Mouse (Mus musculus) CD4-positive helper T cell, adult 2 months (primary cell): ENCODE results near the gene Ccdc184.

ENCODE experiments used
- DNase-seq: peaks from one replicate; pipeline ENCODE4 v3.0.0-alpha.2; 2012; ENCODE audit warnings: low read depth, missing footprints, low spot score

Ccdc184 gene

DNA sequence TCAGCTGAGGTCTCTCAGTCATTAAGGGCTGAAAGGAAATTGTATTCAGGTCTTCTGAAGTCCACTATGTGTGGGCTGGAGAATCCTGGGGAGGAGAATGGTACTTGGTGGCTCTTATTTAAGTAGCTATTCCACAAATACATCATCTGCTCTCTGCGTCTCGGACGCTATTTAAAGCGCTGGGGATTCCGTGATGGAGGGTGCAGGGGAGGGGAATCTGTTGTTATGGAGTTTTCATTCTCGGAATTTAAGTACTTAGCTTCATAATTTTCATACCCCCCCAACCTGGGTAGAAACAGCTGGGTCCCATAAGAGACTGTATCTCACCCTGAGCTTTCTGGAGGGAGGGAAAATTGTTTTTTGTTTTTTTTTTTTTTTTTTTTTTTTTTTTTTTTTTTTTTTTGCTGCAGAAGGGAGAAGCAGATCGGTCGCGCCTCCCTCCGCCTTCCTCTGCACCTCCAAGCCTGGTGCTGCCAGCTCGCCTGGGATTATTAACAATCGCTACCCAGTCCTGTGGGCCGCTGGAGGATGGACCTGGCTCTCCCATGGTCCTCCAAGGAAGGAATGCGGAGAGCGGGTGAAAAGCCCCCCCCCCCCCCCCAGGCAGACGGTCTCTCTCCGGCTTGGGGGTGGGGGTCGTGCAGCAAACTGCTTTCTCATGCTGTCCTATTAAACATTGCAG lies at the start of gene Ccdc184:
Ccdc184 (plus strand) TSS at position 196 of the 682 bp plus-strand sequence.
- DNase-seq = peak; percentile 16

DNA sequence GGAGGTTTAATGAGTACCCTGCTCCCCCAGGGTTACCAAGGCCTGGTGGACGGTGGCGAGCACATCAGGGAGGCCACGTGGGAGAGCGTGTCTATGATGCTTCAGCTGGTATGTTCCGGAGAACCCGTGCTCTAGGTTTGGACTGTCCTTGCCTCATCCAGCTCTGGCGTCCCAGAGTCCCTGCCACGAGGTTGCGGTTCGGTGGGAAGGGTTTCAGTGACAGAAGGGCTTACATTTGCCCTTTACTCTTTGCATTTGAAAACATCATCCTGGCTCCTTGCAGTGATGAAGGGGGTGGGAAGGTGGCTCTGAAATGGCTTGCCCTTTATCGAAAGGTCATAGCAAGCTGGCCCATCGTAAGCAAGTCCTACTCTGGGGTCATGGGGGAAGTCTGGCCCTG lies 47.6 kb upstream of the Ccdc184 start:
- DNase-seq = no peak

DNA sequence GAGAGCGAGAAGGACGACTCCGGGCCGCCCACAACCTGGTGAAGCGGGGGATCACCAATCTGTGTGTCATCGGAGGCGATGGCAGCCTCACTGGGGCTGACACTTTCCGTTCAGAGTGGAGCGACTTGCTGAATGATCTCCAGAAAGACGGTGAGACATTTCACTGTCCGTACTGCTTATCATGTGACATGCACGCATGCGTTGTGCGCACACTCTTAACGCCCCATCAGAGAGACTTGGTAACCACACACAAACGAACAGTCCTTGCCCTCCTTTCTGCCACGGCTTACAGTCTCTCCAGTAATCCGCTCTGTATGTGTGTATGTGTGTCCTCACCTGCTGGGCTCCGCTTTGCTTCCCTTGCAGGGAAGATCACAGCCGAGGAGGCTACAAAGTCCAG lies 46.1 kb upstream of the Ccdc184 start:
- no peak for DNase-seq

DNA sequence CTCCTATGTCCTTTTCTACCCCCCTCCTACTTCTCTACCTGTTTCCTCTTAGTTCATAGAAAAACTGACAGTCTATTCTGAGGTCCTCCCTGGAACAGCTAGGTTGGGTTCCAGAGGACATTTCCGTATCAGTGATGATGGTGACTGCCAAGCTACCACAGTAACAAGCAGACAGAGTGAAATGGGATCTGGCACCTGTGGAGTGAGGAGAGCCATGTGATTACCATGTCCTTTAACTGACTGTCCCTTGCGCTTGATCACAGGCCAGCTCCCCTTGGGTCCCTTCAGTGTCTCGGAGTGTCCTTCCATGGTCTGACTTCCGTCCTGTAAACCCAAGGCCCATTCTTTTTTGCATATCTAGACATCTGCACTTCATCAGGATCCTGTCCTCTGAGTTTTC lies 36.0 kb upstream of the Ccdc184 start:
- no peak for DNase-seq

DNA sequence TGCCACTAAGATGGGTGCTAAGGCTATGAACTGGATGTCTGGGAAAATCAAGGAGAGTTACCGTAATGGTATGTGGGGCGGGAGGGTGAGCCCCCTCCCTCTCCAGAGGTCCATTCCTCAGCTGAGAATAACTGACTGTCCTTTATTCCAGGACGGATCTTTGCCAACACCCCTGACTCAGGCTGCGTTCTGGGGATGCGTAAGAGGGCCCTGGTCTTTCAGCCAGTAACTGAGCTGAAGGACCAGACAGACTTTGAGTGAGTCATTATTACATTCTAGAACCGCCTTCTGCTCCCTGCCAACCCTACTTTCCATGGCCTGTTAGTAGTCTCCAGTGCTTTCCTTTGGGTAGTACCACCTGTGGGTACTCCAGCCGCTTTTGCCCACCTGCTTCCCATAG lies 35.5 kb upstream of the Ccdc184 start:
- DNase-seq = no peak

DNA sequence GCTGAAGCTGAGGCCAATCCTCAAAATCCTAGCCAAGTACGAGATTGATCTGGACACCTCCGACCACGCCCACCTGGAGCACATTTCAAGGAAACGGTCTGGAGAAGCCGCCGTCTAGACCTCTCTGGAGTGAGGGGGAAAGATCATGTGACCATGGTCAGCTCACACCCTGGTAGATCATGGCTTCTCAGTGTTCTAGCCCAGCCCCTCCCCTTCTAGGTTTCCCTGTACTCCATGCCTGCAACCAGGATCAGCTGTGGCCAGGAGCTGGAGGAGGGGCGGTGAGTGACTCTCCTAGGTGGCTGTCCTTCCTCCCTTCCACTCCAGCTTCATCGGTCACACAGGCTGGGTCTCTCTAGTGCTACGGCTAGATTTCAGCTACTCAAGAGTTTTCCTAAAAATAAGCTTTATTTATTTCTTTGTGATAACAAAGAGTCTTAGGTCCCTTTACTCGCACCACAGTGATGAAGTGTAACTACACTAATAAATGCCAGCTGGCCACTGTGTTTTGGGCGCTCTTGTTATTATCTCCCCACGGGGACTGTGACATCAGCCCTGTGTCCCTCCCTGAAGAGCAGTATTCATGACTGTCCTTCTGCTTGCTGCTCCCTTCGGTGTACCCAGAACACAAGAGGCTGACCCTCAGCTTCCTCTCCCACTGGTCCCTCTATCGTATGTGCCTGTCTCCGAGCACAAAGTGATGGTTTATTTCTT lies 34.9 kb upstream of the Ccdc184 start:
- no peak for DNase-seq

DNA sequence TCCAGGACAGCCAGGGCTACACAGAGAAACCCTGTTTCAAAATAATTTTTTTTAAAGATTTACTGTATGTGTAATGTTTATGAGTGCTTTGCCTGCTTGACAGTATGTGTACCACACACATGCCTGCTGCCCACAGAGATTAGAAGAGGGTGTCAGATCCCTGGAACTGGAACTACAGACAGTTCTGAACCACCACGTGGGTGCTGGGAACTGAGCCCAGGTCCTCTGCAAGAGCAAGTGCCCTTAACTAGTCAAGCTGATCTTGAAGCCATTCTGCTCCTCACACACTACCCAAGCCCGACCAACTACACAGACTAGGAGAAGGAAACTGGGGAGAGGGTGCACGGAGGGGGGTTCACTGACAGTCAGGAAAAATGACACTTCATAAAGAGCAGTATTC lies 33.5 kb upstream of the Ccdc184 start:
- no peak for DNase-seq

DNA sequence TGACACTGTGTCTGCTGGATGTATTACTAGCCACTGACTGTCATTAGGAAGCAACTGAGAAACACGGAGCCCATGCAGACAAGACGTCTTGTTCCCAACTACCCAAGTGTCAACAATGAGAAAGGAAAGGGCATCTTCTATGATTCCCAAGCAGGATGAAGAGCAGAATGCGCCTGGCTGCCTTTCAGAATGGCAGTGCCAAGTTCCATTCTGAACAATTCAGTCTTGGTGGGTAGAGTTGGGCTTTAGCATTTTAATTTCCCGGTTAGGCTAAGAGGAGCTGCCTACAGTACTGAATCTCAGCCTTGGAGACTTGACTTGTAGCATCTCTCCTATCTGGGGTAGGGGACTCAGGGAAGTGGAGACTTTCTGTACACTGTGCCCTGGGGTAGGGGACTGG lies 32.9 kb upstream of the Ccdc184 start:
- no peak for DNase-seq

DNA sequence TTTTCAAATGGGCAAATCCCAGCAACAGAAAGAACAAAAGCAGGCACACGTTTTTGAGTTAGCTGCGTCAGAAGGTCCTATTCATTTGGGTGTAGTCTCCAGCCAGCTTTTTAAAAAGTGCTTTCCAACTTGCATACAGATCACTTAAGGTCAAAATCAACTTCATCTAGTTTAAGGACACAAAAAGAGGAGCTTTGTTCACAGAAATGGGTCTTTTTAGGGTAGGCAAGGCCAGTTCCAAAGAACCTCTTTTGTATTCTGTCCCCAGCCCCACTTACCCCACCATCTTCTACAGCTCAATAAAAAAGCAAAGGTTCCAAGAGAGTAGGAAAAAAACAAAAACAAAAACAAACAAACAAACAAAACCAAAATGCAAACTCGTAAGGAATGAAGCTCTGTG lies 32.3 kb upstream of the Ccdc184 start:
- DNase-seq = no peak

DNA sequence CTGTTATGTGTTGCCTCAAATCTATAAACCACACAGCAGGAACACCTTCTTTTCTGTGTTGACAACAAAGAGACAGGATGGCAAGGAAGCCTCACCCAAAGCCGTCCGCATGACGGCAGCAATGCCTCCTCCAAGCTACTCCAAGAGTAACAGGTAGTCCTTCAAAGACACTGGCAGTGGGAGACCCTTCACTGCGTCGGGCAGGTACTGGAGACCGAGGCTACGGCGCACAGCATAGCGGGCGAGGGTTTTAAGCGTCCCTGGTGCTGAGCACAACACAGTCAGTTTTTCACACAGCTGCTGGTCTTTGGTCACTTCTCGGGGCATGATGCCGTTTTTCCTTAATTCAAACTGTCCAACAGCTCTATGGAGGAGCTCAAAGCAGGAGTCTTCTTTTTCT lies 31.3 kb upstream of the Ccdc184 start:
- no peak for DNase-seq

DNA sequence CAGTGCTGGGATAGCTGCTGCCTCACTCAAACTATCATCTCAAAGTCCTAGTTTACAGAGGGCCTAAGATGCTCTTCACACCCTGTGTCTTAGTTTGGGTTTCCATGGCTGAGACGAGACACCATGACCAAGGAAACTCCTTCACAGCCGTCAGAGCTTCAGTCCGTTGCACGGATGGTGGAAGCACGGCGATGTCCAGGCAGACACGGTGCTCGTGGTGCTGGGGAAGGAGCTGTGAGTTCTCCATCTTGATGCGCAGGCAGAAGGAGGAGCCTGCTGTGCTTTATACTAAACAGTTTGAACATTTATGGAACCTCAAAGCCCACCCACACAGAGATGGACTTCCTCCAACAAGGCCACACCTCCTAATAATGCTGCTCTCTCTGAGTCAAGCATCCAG lies 30.1 kb upstream of the Ccdc184 start:
- DNase-seq = no peak

DNA sequence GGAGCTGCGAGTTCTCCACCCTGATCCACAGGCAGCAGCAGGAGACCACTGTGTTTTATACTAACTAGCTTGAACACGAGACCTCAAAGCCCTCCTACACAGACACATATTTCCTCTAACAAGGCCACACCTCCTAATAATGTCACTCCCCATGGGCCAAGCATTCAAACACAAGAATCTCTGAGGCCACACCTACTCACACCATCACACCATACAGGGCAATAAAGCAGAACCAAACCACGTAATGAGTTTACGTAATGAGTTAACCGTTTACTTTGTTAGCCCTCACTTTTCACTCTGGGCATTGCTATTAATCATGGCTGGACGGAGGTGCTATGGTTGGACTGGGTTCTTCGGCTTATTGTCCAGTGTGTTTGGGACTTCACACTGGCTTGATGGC lies 27.2 kb upstream of the Ccdc184 start:
- no peak for DNase-seq

DNA sequence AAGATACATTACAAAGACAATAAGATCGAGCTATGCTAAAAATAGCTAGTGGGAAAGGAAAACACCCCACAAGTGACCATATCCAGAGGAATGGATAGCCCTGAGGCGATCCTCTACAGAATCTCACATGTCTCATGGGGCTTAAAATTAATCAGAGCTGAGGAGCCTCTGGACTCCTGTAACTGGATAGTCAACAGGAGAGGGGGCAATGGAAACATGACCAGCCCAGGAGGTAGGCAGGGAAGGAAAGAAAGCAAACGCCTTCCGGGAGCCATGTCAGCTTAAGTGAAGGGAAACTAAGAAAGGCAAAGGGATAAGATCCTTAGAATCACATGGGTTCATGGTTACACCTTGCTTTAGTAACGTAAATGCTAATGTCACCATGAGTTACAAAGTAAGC lies 26.1 kb upstream of the Ccdc184 start:
- no peak for DNase-seq

DNA sequence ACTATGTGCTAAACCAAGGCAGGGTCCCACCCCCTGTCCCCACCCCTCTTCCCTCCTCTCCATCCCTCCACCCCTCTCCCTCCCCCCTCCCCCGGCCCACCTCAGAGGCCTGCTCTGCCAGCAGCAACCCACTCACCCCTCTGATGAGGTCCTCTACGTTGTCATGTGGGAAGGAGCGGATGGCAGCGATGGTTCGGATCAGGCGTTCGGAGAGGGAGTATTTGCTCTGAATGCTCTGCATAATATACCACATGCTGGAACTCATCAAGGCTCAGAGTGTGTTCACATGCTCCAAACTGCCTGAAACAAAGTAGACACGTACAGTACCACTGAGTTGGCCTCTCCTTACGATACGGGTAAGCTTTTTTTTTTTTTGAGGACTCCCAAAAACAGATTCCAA lies 24.4 kb upstream of the Ccdc184 start:
- DNase-seq = no peak

DNA sequence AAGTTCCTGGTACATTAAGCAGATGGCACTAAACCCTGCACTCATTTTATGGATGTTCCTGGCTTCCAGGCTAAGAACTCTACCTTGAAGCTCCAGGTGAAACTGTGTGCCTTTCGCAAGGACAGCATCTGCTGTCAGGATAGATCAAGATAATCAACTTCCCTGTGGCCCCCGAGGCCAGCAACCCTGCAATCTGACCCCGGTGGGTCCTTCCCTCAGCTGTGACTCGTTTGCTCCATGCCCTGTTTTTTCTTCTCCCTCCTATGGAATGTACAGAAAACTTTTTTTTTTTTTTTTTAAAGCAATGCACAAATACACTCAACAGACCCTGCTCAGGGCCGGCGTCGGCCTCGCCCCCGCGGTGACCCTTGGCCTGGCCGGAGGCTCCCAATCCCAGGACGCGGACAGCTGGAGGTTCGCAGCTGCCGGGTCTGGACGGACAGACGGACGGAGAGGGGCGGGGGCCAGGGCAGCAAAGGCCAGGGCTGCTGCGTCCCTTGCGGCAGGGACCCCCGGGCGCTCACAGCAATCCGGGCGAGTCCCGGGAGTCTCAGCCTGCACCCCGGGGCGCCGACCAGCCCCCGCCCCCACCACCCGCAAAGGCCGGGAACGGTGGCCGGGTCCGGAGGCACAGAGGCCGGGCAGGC lies 22.0 kb upstream of the Ccdc184 start:
- no peak for DNase-seq

DNA sequence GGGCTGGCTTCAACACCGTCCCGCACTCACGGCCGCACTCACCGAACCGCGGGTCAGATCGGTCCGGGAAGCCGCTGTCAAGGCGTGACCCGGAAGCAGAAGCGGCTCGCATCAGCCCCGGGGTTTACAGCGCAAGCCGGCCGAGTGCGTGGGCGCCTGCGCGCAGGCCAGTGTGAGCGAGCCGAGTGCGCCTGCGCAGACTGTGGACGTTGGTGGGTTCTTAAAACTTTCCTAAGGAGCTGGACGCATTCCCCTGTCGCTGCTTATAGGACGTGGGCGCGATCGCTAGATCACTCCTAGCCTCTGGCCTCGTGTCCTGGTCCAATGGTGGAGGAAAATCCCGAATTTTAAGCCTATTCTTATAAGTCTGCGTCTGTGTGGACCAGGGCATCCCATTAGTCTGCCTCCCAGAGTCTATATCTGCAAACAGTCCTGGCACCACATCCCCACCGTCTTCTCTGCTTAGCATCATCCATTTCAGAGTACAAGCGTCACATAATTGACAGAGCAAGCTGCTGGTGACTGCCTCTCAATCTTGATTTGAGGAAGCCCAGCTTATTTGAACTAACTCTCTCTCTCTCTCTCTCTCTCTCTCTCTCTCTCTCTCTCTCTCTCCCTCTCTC lies 21.3 kb upstream of the Ccdc184 start:
- peak; percentile 94 for DNase-seq

DNA sequence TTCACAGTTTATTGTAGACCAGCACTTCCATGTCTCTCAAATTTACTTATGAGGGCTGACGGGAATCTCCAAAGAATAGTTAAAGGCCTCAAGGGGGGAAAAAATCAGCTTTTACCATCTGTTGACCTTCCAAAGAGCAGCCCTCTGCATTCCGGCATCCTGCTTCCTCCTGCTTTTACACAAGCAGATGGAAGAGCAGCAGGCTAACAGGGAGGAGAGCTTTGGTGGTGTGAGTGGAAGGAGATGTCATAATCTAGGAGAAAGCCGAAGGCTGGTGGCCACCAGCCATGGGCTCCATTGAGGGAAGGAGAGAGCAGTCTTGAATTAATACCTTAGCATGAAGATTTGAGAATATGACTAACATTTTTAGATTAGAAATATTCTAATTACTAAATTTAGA lies 18.6 kb upstream of the Ccdc184 start:
- DNase-seq = no peak

DNA sequence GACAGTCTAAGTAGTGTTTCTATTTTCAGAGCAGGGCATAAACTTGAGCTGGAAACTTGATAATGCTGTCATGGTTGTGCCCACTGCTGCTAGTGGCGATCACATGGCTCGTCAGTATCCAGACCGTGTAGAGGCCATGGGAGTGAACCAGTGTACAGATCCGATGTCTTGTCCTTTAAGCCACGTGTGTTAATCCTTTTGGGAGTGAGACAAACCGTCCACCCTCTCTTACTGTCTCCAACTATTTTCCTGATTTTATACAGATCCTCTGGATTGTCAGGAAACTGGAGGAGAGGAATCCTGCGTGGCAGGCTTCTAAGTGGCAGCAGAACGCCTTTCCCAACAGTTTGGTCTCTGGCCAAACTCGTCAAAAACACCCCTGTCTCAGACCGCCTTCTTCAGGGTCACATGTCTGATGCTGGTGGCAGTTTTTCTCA lies 17.8 kb upstream of the Ccdc184 start:
- no peak for DNase-seq

DNA sequence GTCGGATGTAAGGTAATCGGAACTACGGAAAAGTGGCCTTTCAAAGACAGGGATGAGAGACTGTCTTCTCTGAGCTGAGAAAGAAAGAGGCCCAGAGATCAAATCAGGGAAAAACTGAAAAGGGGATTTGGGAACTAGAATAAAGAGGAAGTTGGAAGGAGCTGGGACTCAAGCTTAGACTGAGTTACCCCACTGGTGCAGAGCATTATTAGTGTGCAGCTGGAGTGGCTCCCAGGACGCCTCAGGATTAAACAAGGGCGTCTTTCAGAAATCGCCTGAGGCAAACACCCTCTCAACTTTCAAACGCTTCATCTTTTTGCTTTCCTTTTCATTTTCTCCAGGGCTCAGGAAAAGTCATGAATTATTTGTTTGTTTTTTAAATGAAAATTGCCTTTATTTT lies 14.0 kb upstream of the Ccdc184 start:
- no peak for DNase-seq

DNA sequence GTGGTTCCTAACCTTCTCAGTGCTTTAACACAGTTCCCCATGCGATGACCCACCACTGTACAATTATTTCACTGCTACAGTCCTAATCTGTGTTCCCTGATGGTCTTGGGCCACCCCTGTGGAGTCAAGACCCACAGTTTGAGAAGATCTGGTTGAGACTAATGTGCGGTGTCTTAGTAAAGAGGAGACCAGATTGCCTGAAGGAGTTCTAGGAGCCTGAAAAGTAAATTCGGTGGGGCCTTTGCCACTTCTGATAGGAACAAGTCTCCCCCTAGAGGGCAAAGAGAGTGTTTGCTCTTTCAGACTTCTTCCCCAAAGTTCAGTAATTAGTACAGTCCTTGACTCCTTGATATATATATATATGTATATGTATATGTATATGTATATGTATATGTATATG lies 13.3 kb upstream of the Ccdc184 start:
- peak; percentile 61 for DNase-seq

DNA sequence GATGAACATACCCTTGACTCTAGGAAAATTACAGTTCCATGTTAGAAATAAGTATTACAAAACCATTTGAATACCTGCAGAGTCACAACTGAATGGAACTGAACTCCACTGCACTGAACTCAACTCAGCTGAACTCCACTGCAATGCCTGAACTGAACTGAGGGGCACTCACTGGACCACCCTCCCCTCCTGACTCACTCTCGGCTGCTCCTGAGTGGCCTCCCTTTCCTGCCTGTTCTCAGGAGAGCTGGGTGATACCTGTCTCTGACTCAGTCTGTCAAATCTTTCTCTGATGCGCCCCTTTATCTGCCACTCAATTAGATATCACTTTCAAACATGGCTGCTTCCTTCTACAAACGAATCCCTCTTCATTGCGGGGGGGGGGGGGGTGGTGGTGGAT lies 12.8 kb upstream of the Ccdc184 start:
- no peak for DNase-seq

DNA sequence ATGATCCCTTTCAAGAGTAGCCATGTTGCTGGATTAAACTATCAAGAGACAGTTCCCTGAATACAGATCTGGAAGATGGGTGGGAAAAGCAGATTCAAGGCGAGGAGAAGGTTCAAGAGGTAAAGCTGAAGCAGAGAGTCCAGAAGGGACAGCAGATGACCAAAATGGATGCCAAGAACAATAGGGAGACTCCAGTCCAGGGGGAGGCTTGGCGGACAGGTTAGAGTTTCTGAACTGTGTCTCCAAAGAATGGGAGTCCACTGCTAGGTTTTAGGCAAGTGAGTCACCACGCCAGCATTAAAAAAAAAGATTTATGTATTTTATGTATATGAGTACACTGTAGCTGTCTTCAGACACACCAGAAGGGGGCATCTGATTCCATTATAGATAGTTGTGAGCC lies 12.3 kb upstream of the Ccdc184 start:
- DNase-seq = no peak

DNA sequence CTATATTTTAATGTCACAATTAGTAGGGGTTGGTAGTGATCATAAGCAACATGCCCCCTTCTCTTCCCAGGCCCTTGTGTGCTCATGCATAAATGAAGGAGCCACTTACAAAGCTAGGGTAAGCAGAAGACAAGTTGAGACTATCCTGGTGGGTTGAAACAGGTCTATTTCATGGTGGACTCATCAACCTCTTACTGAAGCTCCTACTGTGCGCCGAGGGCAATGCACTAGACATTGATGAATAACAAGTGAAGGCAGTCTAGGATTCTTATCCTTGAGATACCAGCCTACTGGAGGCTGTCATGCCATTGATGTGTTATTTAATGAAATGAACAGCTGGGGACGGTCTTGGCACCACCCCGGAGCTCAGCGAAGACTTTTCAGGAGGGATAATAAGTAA lies 11.7 kb upstream of the Ccdc184 start:
- DNase-seq = no peak
